Comparison of ENCODE assay signal across 16 mouse cellular contexts in genomic region chr9:45560987-45561386, GRCm38 (mm10).
DNase-seq lines count a peak whose midpoint lies in the region; ATAC-seq lines count a peak whose summit lies in the region.
"Had no signal": no experiment of that assay in that cellular context is flagged by ENCODE, and none has a peak within 500 bp of the region (broad histone marks: within the 10 kb centered on the region; RNA-seq: fewer than 3 reads in every experiment).

No protein-coding gene starts in this region.

- H3K4me1 ChIP-seq in neural tube, embryonic 13.5 days (replicated peaks), result peaks cover 17% of the 10 kb centered on the region
- H3K4me1 ChIP-seq in forebrain, embryonic 15.5 days, result peaks cover 15% of the 10 kb centered on the region; the same call in 1 of the 2 replicates
- H3K4me1 ChIP-seq: limb, embryonic 13.5 days had no signal

- H3K27me3 ChIP-seq in neural tube, embryonic 13.5 days, result no peaks in the 10 kb centered on the region
- no peaks in the 10 kb centered on the region for H3K27me3 ChIP-seq in forebrain, embryonic 15.5 days
- H3K27me3 ChIP-seq: limb, embryonic 13.5 days had no signal

- H3K36me3 ChIP-seq in neural tube, embryonic 13.5 days, result no peaks in the 10 kb centered on the region
- H3K36me3 ChIP-seq in forebrain, embryonic 15.5 days, result no peaks in the 10 kb centered on the region
- H3K36me3 ChIP-seq: limb, embryonic 13.5 days had no signal

- no peak overlapping the region for H3K4me3 ChIP-seq in neural tube, embryonic 13.5 days
- no peak overlapping the region for H3K4me3 ChIP-seq in forebrain, embryonic 15.5 days
- H3K4me3 ChIP-seq: limb, embryonic 13.5 days had no signal

- intact Hi-C loops in gastrocnemius, postnatal 14 days (cut with DNase I; ENCODE audit: low total_unique reads), result no loop called here

- H3K9me3 ChIP-seq in neural tube, embryonic 13.5 days, result no peaks in the 10 kb centered on the region
- H3K9me3 ChIP-seq in forebrain, embryonic 15.5 days, result no peaks in the 10 kb centered on the region
- H3K9me3 ChIP-seq: limb, embryonic 13.5 days had no signal

- H3K4me2 ChIP-seq in neural tube, embryonic 13.5 days, result no peak overlapping the region
- no peak overlapping the region for H3K4me2 ChIP-seq in forebrain, embryonic 15.5 days (replicated peaks)
- H3K4me2 ChIP-seq: limb, embryonic 13.5 days had no signal

- H3K27ac ChIP-seq in neural tube, embryonic 13.5 days (replicated peaks), result peak overlapping the region; percentile 56; the same call in 1 of the 2 replicates
- H3K27ac ChIP-seq in forebrain, embryonic 15.5 days (replicated peaks), result peak overlapping the region; percentile 53
- H3K27ac ChIP-seq: limb, embryonic 13.5 days had no signal

- WGBS in neural tube, embryonic 13.5 days, result 53% methylated on average over 6 of the region's 6 CpGs
- WGBS in forebrain, embryonic 15.5 days, result 31% methylated on average over 6 of the region's 6 CpGs

- no peak for ATAC-seq in neural tube, embryonic 13.5 days (ENCODE audit: low read depth)
- 0 out of 2 replicates have a peak, but pooled peaks have one; percentile 48 for ATAC-seq in forebrain, embryonic 15.5 days (replicated peaks)
- ATAC-seq in granulocyte monocyte progenitor cell, adult 5-6 weeks (replicated peaks; ENCODE audit: poor library complexity, severe bottlenecking), result no peak
- ATAC-seq: CD4-positive, CD25-positive, alpha-beta regulatory T cell, adult 4 months; Patski had no signal

- H3K9ac ChIP-seq in neural tube, embryonic 13.5 days, result no peak overlapping the region
- H3K9ac ChIP-seq in forebrain, embryonic 15.5 days (replicated peaks), result no peak overlapping the region
- H3K9ac ChIP-seq: limb, embryonic 13.5 days had no signal

- peak; percentile 42 for DNase-seq in gastrocnemius, postnatal 14 days
- DNase-seq in gastrocnemius, postnatal 4 days (ENCODE audit: low spot score in 2 of 2), result no peak
- no peak for DNase-seq in neural tube, embryonic 10.5 days (ENCODE audit: extremely low spot score, low spot score)
- DNase-seq in skeletal muscle tissue, adult 2 months (ENCODE audit: low read depth, low spot score), result peak; percentile 5
- no peak for DNase-seq in liver
- DNase-seq: adrenal gland, postnatal 25 days; kidney, adult 2 months; lung, postnatal 14 days; right cerebral cortex, adult 18-20 months; thymus, postnatal 36 days had no signal

Comparison
In these comparisons a context has a peak if more than half of its experiments do, and no peak if none do; other contexts are left out.
1. DNase-seq: peak in gastrocnemius, postnatal 14 days (single experiment) and skeletal muscle tissue, adult 2 months (single experiment); none in gastrocnemius, postnatal 4 days (0 of 2), neural tube, embryonic 10.5 days (single experiment) and liver (single experiment).